Mouse (Mus musculus): ENCODE measurements at regions not wholly inside any gene's neighbourhood (a gene's known extent, or its start where the extent isn't known, plus 50 kb on each side); places are given as distances from the start of the nearest gene placed in this dataset.

- peak; percentile 77 for DNase-seq
- intact Hi-C loops (cut with DNase I; ENCODE audit: low total_unique reads) = no loop called here
Observed at GRCm38 (mm10) chr1:75798375-75799099, 252.5 kb downstream of the Slc4a3 start.

GRCm38 (mm10) chr1:75804473-75804872, 258.4 kb downstream of the Slc4a3 start:
- intact Hi-C loops (cut with DNase I; ENCODE audit: low total_unique reads) = no loop called here
- no peak for DNase-seq

GRCm38 (mm10) chr1:75812471-75812870, 266.4 kb downstream of the Slc4a3 start:
- intact Hi-C loops (cut with DNase I; ENCODE audit: low total_unique reads) = no loop called here

GRCm38 (mm10) chr1:75826202-75826601, 280.1 kb downstream of the Slc4a3 start:
- no peak for DNase-seq
- intact Hi-C loops (cut with DNase I; ENCODE audit: low total_unique reads) = no loop called here

More at GRCm38 (mm10) chr1:75812471-75812870, 266.4 kb downstream of the Slc4a3 start:
- DNase-seq = no peak

- DNase-seq = no peak
- intact Hi-C loops (cut with DNase I; ENCODE audit: low total_unique reads) = no loop called here
Observed at GRCm38 (mm10) chr1:75833071-75833830, 287.2 kb downstream of the Slc4a3 start.

- intact Hi-C loops (cut with DNase I; ENCODE audit: low total_unique reads) = no loop called here
- DNase-seq = no peak
Observed at GRCm38 (mm10) chr1:75834361-75834760, 288.3 kb downstream of the Slc4a3 start.

GRCm38 (mm10) chr1:75839551-75840223, 293.6 kb downstream of the Slc4a3 start:
- intact Hi-C loops (cut with DNase I; ENCODE audit: low total_unique reads) = no loop called here
- no peak for DNase-seq

GRCm38 (mm10) chr1:75842396-75842795, 296.3 kb downstream of the Slc4a3 start:
- no peak for DNase-seq
- intact Hi-C loops (cut with DNase I; ENCODE audit: low total_unique reads) = no loop called here

GRCm38 (mm10) chr1:75843326-75843725, 297.3 kb downstream of the Slc4a3 start:
- DNase-seq = no peak
- intact Hi-C loops (cut with DNase I; ENCODE audit: low total_unique reads) = no loop called here

- DNase-seq = no peak
- intact Hi-C loops (cut with DNase I; ENCODE audit: low total_unique reads) = no loop called here
Observed at GRCm38 (mm10) chr1:75844123-75844522, 298.1 kb downstream of the Slc4a3 start.

GRCm38 (mm10) chr1:75844529-75844928, 298.5 kb downstream of the Slc4a3 start:
- intact Hi-C loops (cut with DNase I; ENCODE audit: low total_unique reads) = no loop called here
- DNase-seq = no peak

- DNase-seq = no peak
- intact Hi-C loops (cut with DNase I; ENCODE audit: low total_unique reads) = no loop called here
Observed at GRCm38 (mm10) chr1:75844981-75845380, 298.9 kb downstream of the Slc4a3 start.

GRCm38 (mm10) chr1:75845771-75846535, 299.9 kb downstream of the Slc4a3 start:
- intact Hi-C loops (cut with DNase I; ENCODE audit: low total_unique reads) = no loop called here
- DNase-seq = no peak

- intact Hi-C loops (cut with DNase I; ENCODE audit: low total_unique reads) = no loop called here
Observed at GRCm38 (mm10) chr1:75847681-75848080, 301.6 kb downstream of the Slc4a3 start.

GRCm38 (mm10) chr1:75848436-75848835, 302.4 kb downstream of the Slc4a3 start:
- intact Hi-C loops (cut with DNase I; ENCODE audit: low total_unique reads) = no loop called here
- DNase-seq = no peak

More at GRCm38 (mm10) chr1:75847681-75848080, 301.6 kb downstream of the Slc4a3 start:
- DNase-seq = no peak

GRCm38 (mm10) chr1:75850131-75850530, 304.1 kb downstream of the Slc4a3 start:
- DNase-seq = no peak
- intact Hi-C loops (cut with DNase I; ENCODE audit: low total_unique reads) = no loop called here

- DNase-seq = no peak
- intact Hi-C loops (cut with DNase I; ENCODE audit: low total_unique reads) = no loop called here
Observed at GRCm38 (mm10) chr1:75858551-75859255, 312.6 kb downstream of the Slc4a3 start.

GRCm38 (mm10) chr1:75862757-75863156, 316.7 kb downstream of the Slc4a3 start:
- DNase-seq = no peak
- intact Hi-C loops (cut with DNase I; ENCODE audit: low total_unique reads) = no loop called here

- intact Hi-C loops (cut with DNase I; ENCODE audit: low total_unique reads) = no loop called here
- no peak for DNase-seq
Observed at GRCm38 (mm10) chr1:75866556-75866955, 320.5 kb downstream of the Slc4a3 start.
